Mouse (Mus musculus): ENCODE measurements around the gene Olfr1136.

The Olfr1136 gene

GRCm38 (mm10) chr2:87693847-87694246 is at the start of gene Olfr1136:
Olfr1136 (minus strand) TSS chr2:87693947.
- DNase-seq = no peak

GRCm38 (mm10) chr2:87743452-87743851 is 49.7 kb upstream of the Olfr1136 start, which contains the start of gene Olfr1140:
Olfr1140 (plus strand) TSS chr2:87743752.
- DNase-seq = no peak

GRCm38 (mm10) chr2:87739878-87740277 is 46.1 kb upstream of the Olfr1136 start, which contains the start of gene Olfr1138:
Olfr1138 (minus strand) TSS chr2:87739978.
- DNase-seq = no peak

- DNase-seq = no peak
Measured at GRCm38 (mm10) chr2:87713079-87713478, 19.3 kb upstream of the Olfr1136 start, which contains the start of gene Olfr1137. Olfr1137 (minus strand) TSS chr2:87713179.

- DNase-seq = no peak
Measured at GRCm38 (mm10) chr2:87673564-87673963, 20.2 kb downstream of the Olfr1136 start, which contains the start of gene Olfr1135. Olfr1135 (minus strand) TSS chr2:87673664.

GRCm38 (mm10) chr2:87658360-87658759 is 35.4 kb downstream of the Olfr1136 start, which contains the start of gene Olfr1134:
Olfr1134 (minus strand) TSS chr2:87658460.
- no peak for DNase-seq

- DNase-seq = no peak
Measured at GRCm38 (mm10) chr2:87647274-87647673, 46.5 kb downstream of the Olfr1136 start, which contains the start of gene Olfr1133. Olfr1133 (minus strand) TSS chr2:87647374.

Data from kidney, adult 8-10 months (tissue).